Mouse (Mus musculus): ENCODE measurements around the gene Cse1l. TPM values are rescaled to one million over a fixed set of nuclear protein-coding genes. Genes with fewer than 3 reads are reported as not detected.

The Cse1l gene
- polyA plus RNA-seq, 1 experiment from 2014 or later, result 213 TPM

GRCm38 (mm10) chr2:166886231-166886630 is 19.6 kb upstream of the Cse1l start:
- 83% methylated on average over 3 of the region's 3 CpGs for WGBS
- H3K27ac ChIP-seq (replicated peaks), result no peak overlapping the region

GRCm38 (mm10) chr2:166887816-166888215 is 18.0 kb upstream of the Cse1l start:
- Histone ChIP-seq H3K36me3 (replicated peaks) (peaks cover 38% of the 10 kb centered on the region), H3K9me3 (no peaks in the 10 kb centered on the region), H3K4me1 (peaks cover 3% of the 10 kb centered on the region), H3K4me3 (no peak overlapping the region), H3K27me3 (replicated peaks; ENCODE audit: low read depth, poor library complexity, severe bottlenecking) (no peaks in the 10 kb centered on the region), H3K27ac (replicated peaks) (no peak overlapping the region)
- WGBS, result 29% methylated on average over 11 of the region's 11 CpGs
- DNase-seq (ENCODE audit: low spot score), result peak; percentile 39

More at GRCm38 (mm10) chr2:166886231-166886630, 19.6 kb upstream of the Cse1l start:
- H3K4me3 ChIP-seq, result no peak overlapping the region
- DNase-seq (ENCODE audit: low spot score), result no peak
- H3K9me3 ChIP-seq, result no peaks in the 10 kb centered on the region
- H3K4me1 ChIP-seq, result peaks cover 3% of the 10 kb centered on the region
- H3K36me3 ChIP-seq (replicated peaks), result peaks cover 33% of the 10 kb centered on the region
- no peaks in the 10 kb centered on the region for H3K27me3 ChIP-seq (replicated peaks; ENCODE audit: low read depth, poor library complexity, severe bottlenecking)

GRCm38 (mm10) chr2:166891366-166891880 is 14.4 kb upstream of the Cse1l start:
- 72% methylated on average over 9 of the region's 9 CpGs for WGBS
- Histone ChIP-seq H3K4me1 (peaks cover 3% of the 10 kb centered on the region), H3K27ac (replicated peaks) (no peak overlapping the region)

GRCm38 (mm10) chr2:166892158-166892680 is 13.6 kb upstream of the Cse1l start:
- Histone ChIP-seq H3K27ac (replicated peaks) (no peak overlapping the region), H3K27me3 (replicated peaks; ENCODE audit: low read depth, poor library complexity, severe bottlenecking) (no peaks in the 10 kb centered on the region), H3K36me3 (replicated peaks) (peaks cover 47% of the 10 kb centered on the region), H3K4me1 (peaks cover 3% of the 10 kb centered on the region), H3K9me3 (no peaks in the 10 kb centered on the region), H3K4me3 (no peak overlapping the region)
- no peak for DNase-seq (ENCODE audit: low spot score)
- 93% methylated on average over 8 of the region's 8 CpGs for WGBS

More at GRCm38 (mm10) chr2:166891366-166891880, 14.4 kb upstream of the Cse1l start:
- DNase-seq (ENCODE audit: low spot score), result no peak
- Histone ChIP-seq H3K9me3 (no peaks in the 10 kb centered on the region), H3K27me3 (replicated peaks; ENCODE audit: low read depth, poor library complexity, severe bottlenecking) (no peaks in the 10 kb centered on the region), H3K36me3 (replicated peaks) (peaks cover 50% of the 10 kb centered on the region), H3K4me3 (no peak overlapping the region)

- Histone ChIP-seq H3K9me3 (no peaks in the 10 kb centered on the region), H3K36me3 (replicated peaks) (peaks cover 47% of the 10 kb centered on the region), H3K27me3 (replicated peaks; ENCODE audit: low read depth, poor library complexity, severe bottlenecking) (no peaks in the 10 kb centered on the region), H3K27ac (replicated peaks) (no peak overlapping the region), H3K4me1 (no peaks in the 10 kb centered on the region), H3K4me3 (no peak overlapping the region)
- WGBS, result 94% methylated on average over 5 of the region's 5 CpGs
- no peak for DNase-seq (ENCODE audit: low spot score)
Measured at GRCm38 (mm10) chr2:166893036-166893435, 12.8 kb upstream of the Cse1l start.

- no peaks in the 10 kb centered on the region for H3K9me3 ChIP-seq
- no peak overlapping the region for H3K27ac ChIP-seq (replicated peaks)
- H3K27me3 ChIP-seq (replicated peaks; ENCODE audit: low read depth, poor library complexity, severe bottlenecking), result no peaks in the 10 kb centered on the region
- no peak overlapping the region for H3K4me3 ChIP-seq
- 85% methylated on average over 13 of the region's 13 CpGs for WGBS
- peaks cover 41% of the 10 kb centered on the region for H3K36me3 ChIP-seq (replicated peaks)
- no peaks in the 10 kb centered on the region for H3K4me1 ChIP-seq
- no peak for DNase-seq (ENCODE audit: low spot score)
Measured at GRCm38 (mm10) chr2:166896368-166896767, 9.5 kb upstream of the Cse1l start.

- WGBS, result 93% methylated on average over 12 of the region's 12 CpGs
- no peak overlapping the region for H3K27ac ChIP-seq (replicated peaks)
Measured at GRCm38 (mm10) chr2:166896974-166897373, 8.9 kb upstream of the Cse1l start.

GRCm38 (mm10) chr2:166899161-166899560 is 6.7 kb upstream of the Cse1l start:
- no peak overlapping the region for H3K27ac ChIP-seq (replicated peaks)
- no peaks in the 10 kb centered on the region for H3K4me1 ChIP-seq
- peaks cover 16% of the 10 kb centered on the region for H3K36me3 ChIP-seq (replicated peaks)
- WGBS, result 91% methylated on average over 2 of the region's 2 CpGs
- DNase-seq (ENCODE audit: low spot score), result no peak
- H3K9me3 ChIP-seq, result no peaks in the 10 kb centered on the region
- H3K4me3 ChIP-seq, result no peak overlapping the region
- H3K27me3 ChIP-seq (replicated peaks; ENCODE audit: low read depth, poor library complexity, severe bottlenecking), result no peaks in the 10 kb centered on the region

More at GRCm38 (mm10) chr2:166896974-166897373, 8.9 kb upstream of the Cse1l start:
- H3K4me1 ChIP-seq, result no peaks in the 10 kb centered on the region
- H3K4me3 ChIP-seq, result no peak overlapping the region
- no peaks in the 10 kb centered on the region for H3K9me3 ChIP-seq
- H3K27me3 ChIP-seq (replicated peaks; ENCODE audit: low read depth, poor library complexity, severe bottlenecking), result no peaks in the 10 kb centered on the region
- no peak for DNase-seq (ENCODE audit: low spot score)
- peaks cover 35% of the 10 kb centered on the region for H3K36me3 ChIP-seq (replicated peaks)

- no peaks in the 10 kb centered on the region for H3K4me1 ChIP-seq
- no peaks in the 10 kb centered on the region for H3K27me3 ChIP-seq (replicated peaks; ENCODE audit: low read depth, poor library complexity, severe bottlenecking)
- no peak for DNase-seq (ENCODE audit: low spot score)
- H3K9me3 ChIP-seq, result no peaks in the 10 kb centered on the region
- no peak overlapping the region for H3K4me3 ChIP-seq
- no peak overlapping the region for H3K27ac ChIP-seq (replicated peaks)
- 70% methylated on average over 3 of the region's 3 CpGs for WGBS
- H3K36me3 ChIP-seq (replicated peaks), result peaks cover 10% of the 10 kb centered on the region
Measured at GRCm38 (mm10) chr2:166899746-166900145, 6.1 kb upstream of the Cse1l start.

- Histone ChIP-seq H3K4me3 (no peak overlapping the region), H3K9me3 (no peaks in the 10 kb centered on the region), H3K27me3 (replicated peaks; ENCODE audit: low read depth, poor library complexity, severe bottlenecking) (no peaks in the 10 kb centered on the region), H3K27ac (replicated peaks) (no peak overlapping the region), H3K36me3 (replicated peaks) (0 out of 2 replicates have a peak, but pooled peaks cover 3% of the 10 kb centered on the region), H3K4me1 (peaks cover 5% of the 10 kb centered on the region)
- no peak for DNase-seq (ENCODE audit: low spot score)
- 84% methylated on average over 8 of the region's 8 CpGs for WGBS
Measured at GRCm38 (mm10) chr2:166900792-166901505, 4.9 kb upstream of the Cse1l start.

- Histone ChIP-seq H3K27me3 (replicated peaks; ENCODE audit: low read depth, poor library complexity, severe bottlenecking) (no peaks in the 10 kb centered on the region), H3K4me3 (no peak overlapping the region), H3K4me1 (peaks cover 15% of the 10 kb centered on the region), H3K9me3 (no peaks in the 10 kb centered on the region), H3K36me3 (replicated peaks) (peaks cover 8% of the 10 kb centered on the region), H3K27ac (replicated peaks) (no peak overlapping the region)
- DNase-seq (ENCODE audit: low spot score), result no peak
- 91% methylated on average over 6 of the region's 6 CpGs for WGBS
Measured at GRCm38 (mm10) chr2:166903719-166904282, 2.0 kb upstream of the Cse1l start.

- Histone ChIP-seq H3K27me3 (replicated peaks; ENCODE audit: low read depth, poor library complexity, severe bottlenecking) (no peaks in the 10 kb centered on the region), H3K4me1 (peaks cover 15% of the 10 kb centered on the region), H3K9me3 (no peaks in the 10 kb centered on the region), H3K4me3 (peak overlapping the region; percentile 94), H3K36me3 (replicated peaks) (peaks cover 34% of the 10 kb centered on the region), H3K27ac (replicated peaks) (peak overlapping the region; percentile 99)
- DNase-seq (ENCODE audit: low spot score), result peak; percentile 15
- 1% methylated on average over 28 of the region's 28 CpGs for WGBS
Measured at GRCm38 (mm10) chr2:166906523-166907182, 813 bp downstream of the Cse1l start.
